Mouse (Mus musculus) regulatory T cell (primary cell): Measurements from ENCODE around the gene Pogz.
"Not testable (repeated sequence)": the region's sequence is repeated elsewhere in the genome, so short reads cannot be mapped to it uniquely, and the experiment has no call there.

Source experiments
- in situ Hi-C: fragments of 300-600 bp; cut with MboI, MseI; formaldehyde crosslinking; loops from one replicate; pipeline ENCODE4 v1.15.1; 2025; ENCODE audit warnings: high pct_unique_total_duplicates

The Pogz gene

DNA sequence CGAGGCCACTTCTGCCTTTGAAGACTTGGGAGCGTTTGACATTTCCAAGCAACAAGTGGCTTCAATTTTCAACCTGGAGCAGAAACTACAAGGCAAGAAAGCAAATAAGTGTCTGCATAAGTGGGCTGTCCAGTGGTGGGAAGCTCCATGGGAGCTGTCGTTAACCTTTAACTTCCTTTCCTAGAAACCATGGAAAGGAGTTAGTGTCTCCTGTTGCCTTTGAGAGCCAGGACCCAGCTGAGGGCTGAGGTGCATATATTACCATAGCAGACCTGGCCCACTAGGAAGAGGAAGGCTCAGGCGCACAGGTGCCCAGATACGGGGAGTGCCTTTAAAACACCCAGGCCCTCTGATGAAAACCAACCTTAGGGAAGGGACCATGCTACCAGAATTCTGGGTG, 4.7 kb upstream of the Pogz start:
- in situ Hi-C loops, result no loop called here

DNA sequence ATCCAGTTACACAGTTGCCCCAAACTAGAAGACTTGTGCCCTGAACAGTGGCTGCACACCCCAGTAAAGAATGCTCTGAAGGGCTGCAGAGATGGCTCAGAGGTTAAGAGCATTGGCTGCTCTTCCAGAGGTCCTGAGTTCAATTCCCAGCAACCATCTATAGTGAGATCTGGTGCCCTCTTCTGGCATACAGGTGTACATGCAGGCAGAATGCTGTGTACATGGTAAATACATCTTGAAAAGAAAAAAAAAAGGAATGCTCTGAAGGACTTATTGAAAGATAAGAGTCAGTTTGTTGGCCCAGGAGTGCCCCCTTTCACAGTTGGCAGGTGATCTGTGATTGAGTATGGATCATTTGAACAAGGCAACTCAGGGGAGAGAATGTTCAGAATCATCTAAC, 4.0 kb upstream of the Pogz start:
- in situ Hi-C loops, result no loop called here

DNA sequence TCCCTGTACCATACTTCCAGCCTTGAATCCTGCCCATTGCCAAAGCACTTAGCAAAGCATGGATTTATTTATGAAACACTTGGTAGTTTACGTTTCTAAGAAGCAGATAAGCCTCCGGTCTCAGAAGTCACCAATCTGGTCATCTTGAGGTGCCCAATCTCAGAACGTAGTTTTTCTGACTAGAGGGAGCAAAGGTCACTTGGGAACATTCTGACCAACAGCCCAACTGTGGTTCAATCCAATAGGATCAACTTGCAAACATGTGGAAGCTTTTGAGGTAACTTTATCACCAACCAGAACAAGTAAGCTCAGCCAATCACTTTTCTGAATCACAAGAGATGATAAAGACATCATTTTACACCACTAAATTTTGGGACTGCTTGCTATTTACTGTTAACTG, 2.0 kb upstream of the Pogz start:
- in situ Hi-C loops, result no loop called here

DNA sequence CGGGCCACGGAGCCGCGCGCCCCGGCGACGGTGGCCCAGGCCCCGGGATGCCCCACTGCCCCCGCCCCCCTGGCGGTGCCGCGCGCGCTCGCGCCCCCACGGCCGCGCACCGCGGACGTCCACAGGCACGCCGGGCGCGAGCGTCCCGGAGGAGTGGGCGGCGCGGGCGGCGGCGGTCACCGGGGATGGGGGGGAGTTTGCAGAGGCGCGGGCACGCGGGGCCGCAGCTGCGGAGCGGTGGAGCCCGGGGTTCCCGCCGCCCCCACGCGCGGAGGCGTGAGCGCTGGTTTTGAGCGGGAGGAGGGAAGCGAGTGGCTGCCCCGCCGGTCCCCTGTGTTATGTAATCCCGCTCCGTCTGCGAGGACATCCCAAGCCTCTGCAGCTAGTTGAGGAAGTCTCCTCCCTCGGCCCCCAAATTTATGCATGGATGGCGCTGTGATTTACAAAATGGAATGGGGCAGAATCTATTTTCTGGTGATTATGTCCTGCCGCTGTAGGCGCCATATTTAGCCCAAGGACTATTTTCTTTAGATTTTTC, 661 bp downstream of the Pogz start:
- in situ Hi-C loops, result no loop called here

DNA sequence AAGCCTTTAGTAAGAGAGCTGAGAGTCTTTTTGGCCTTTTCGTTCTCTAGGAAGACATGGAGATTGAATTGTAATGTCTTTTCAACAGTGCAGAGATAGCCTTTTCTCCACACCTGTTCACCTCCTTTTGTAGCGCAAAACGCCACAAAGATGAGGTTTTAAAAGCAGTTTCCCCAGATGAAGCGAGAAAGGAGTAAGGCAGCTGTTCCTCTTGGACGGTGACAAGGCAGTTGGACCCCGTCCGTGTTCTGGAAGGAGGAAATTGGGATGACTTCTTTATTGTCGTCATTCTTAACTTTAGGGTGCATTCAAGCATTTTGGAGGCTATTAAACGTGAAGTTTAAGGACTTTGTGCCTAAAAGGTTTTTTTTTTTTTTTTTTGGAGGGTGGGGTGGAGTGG, 1.3 kb downstream of the Pogz start:
- in situ Hi-C loops, result no loop called here

GRCm38 (mm10) chr3:94839101-94839500, 1.7 kb downstream of the Pogz start:
- in situ Hi-C loops, result no loop called here

DNA sequence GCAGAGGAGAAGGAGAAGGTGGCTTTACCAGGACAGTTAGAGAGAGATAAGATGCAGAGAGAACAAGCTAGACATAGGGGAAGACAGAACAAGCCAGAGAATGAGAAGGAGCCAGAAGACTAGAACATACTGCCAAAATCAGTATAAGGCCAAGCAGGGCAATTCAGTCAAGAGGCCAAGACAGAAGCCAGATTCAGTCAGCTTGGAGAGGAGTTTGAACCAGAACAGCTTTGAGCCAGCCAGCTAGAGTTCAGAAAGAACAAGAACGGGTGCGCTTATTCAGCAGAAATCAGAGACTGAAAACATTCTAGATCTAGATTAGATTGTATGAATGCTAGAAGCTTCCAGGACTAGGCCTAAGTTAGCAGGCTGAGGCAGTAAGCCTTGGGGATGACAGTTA, 10.0 kb downstream of the Pogz start:
- in situ Hi-C loops, result no loop called here

- in situ Hi-C loops, result no loop called here
Observed at GRCm38 (mm10) chr3:94849338-94849737, 12.0 kb downstream of the Pogz start.

GRCm38 (mm10) chr3:94851731-94852130, 14.4 kb downstream of the Pogz start:
- in situ Hi-C loops, result no loop called here

DNA sequence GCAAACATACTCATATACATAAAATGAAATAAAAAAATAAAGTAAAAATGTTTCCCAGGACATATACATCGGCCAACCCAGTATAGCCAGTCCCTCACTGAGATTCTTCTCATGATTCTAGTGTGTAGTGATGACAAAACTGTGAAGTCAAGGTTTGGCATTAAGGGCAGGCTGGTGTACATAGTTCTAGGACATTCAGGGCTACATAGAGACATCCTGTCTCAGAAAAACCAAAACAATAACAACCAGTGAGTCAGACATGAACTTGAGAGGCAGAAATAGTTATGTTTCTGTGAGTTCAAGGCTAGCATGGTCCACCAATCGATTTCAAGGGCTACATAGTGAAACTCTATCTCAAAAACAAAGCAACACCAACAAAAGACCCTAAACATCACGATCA, 14.8 kb downstream of the Pogz start:
- in situ Hi-C loops, result no loop called here

DNA sequence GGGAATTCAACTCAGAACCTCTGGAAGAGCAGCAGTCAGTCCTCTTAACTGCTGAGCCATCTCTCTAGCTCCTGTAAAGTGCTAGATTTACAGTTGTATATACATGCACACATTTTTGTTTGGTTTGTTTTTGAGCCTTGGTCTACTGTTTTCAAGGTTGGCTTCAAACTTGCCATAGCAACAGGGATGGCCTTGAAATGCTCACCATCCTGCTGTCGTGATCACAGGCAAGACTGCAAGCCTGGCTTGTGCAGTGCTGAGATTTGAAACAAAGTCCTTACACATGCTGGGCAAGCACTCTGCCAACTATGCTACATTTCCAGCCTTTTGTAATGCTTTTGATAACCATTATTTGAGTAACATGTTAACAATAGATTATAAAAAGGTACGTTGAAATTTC, 22.1 kb downstream of the Pogz start:
- in situ Hi-C loops, result no loop called here

GRCm38 (mm10) chr3:94869011-94869410, 31.6 kb downstream of the Pogz start:
- in situ Hi-C loops, result no loop called here

GRCm38 (mm10) chr3:94878618-94879017, 41.3 kb downstream of the Pogz start:
- in situ Hi-C loops, result no loop called here

DNA sequence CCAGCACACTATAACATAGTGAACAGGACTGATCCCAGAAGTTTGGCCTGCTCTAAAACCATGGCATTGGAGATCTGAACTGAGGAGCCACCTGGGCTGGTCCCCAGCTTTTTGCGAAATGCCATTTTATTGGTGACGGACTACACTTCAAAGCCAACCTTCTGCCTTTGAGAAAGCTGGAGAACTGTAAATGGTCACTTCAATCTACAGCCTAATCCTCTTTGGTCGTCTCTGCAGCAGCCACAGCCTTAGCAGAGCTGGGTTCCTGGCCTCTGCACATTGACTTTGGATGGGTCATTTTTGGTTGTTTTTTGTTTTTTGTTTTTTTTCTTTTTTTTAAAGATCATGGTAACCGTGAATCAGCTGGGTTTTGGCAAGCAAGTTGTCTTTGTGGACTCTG, 44.5 kb downstream of the Pogz start:
- in situ Hi-C loops, result no loop called here

DNA sequence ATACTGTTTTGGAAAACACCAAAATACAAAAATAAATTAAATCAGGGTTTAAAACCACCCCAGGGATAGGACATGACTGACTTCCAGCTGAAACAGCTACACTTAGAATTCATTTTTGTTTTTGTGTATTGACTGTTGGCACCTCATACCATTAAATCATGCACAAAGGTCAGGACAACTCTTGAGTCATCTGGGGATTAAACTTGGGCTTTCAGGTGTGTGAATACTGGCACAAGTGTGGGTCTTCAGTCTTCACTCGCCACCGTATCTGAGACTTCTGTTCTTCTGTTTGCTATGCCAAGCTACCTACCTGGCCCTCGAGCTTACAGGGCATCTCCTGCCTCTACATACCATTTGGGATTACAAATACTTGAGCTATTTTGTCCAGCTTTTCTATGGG, 45.2 kb downstream of the Pogz start:
- in situ Hi-C loops, result no loop called here

DNA sequence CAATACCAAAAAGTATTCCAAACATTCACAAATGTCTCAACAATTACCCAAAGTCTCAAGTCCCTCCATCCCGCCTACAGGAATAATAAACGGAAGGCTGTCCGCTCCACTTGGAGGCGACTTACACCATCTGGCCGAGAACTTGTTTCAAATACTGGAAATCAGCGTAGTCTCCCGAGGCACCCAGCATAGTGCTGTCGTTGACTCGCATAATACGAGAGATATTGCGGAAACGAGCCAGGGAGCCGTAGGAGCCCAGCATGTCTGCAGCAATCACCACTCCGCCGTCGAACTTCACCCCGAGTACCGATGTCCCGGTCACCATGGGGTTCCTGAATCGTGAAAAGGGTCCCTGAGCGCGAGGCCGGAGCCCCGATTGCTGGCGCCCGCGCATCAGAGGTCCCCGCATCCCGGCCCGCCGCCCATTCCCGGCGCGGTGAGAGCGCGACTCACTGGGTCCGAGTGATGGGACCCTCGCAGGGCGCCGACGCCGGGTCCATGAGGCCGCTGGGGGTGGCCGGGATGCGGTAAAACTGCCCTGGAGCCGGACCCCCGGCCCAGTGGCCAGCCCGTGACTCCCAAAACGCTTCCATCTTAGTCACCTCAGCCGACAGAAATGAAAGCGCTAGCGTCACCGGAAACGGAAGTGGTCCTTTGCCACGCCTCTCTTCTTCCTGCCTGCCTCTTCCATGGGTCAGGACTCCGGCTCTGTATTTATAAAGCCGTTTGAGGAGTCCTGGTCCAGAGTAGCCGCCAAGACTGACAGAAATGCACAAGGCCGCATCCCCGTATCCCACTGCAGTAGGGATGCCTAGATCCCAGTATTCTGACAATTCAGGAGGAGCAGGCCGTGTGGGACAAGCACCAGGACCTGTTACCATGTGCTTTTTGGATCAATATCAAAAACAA, 49.2 kb downstream of the Pogz start, which contains the start of gene Psmb4:
TSS of gene Psmb4 (minus strand) at position 646 of the 909 bp plus-strand sequence.
- in situ Hi-C loops, result no loop called here

- in situ Hi-C loops, result no loop called here
Observed at GRCm38 (mm10) chr3:94888595-94888994, 51.2 kb downstream of the Pogz start.

DNA sequence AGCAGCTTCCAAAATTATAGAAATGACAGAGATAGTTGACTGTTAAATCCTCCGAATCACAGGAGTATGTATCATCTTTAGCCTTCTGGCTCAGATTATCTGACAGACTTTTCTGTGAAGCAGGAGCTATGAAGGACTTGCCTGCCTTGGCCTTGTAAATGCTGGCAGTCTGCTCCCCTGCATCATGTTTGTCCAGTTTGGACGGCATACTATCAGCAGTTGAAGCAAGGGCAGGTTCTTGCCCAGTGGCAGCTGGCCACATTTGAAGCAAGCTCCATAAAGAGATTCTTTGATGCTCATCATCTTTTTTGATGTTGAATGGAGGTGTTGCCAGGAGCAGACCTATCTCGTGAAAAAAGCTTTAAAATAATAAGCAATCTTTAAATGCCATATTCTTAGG, 56.7 kb downstream of the Pogz start:
- in situ Hi-C loops, result loop anchor here (5.0 kb wide), 1 partner anchor 88 kb away; no protein-coding TSS in a partner anchor

- in situ Hi-C loops, result no loop called here
Observed at GRCm38 (mm10) chr3:94902747-94903146, 65.4 kb downstream of the Pogz start.

- in situ Hi-C loops, result not testable (repeated sequence)
Observed at GRCm38 (mm10) chr3:94904759-94905158, 67.4 kb downstream of the Pogz start.

- in situ Hi-C loops, result no loop called here
Observed at GRCm38 (mm10) chr3:94906482-94906881, 69.1 kb downstream of the Pogz start.

DNA sequence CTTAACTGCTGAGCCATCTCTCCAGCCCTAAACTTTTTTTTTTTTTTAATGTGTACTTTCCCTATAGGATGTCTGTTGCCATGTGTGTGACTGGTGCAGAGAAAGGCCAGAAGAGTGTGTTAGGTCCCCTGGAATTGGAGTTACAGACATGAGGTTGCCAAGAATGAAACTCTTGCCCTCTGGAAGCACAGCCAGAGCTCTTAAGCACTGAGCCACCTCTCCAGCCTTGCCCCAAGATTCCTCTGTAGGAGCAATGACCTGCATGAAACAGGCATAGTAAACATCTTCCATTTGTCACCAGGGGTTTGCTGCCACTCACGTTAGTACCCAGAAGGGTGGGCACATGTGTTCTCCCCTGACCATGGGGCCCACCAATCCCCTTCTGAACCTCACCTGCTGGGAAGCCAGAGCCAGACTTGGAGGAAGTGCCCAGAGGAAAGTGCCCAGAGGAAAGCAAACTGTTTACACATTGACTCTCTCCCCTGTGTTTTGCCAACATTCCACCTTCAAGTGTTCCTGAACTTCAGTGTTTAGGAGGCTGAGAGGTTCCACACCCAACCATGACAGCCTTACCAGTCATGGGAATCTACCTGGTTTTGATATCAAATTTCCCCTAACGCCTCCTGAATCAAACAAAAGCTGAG, 73.8 kb downstream of the Pogz start:
- in situ Hi-C loops, result no loop called here

DNA sequence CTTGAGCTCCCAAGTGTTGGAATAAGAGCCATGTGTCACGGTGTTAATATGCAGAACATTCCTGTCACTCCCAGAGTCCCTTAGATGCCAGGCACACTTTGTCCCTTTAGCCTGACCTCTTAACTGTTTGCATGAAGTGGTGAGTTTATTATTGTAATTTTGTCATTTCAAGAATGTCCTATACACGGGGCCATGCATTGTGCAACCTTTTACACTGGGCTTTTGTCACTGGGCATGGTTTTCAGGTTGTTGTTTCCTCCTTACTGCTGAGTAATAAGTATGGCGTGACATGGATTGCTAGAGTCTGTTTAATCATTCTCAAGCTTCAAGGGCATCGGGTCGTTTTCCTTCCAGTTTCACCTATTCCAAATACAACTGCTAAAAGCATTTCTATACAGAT, 76.4 kb downstream of the Pogz start:
- in situ Hi-C loops, result no loop called here
